Mouse (Mus musculus) heart, adult 2 months (tissue): Measurements from ENCODE around the gene Pcmtd2. TPM values are rescaled to one million over a fixed set of nuclear protein-coding genes. Genes with fewer than 3 reads are reported as not detected.

Experiments
- DNase-seq, 2 experiments: peaks; one replicate each; pipeline ENCODE4 v3.0.0; 2021
- H3K27ac ChIP-seq: fragments of 200-600 bp; 2 replicates; pipeline ENCODE4 v1.8.1; 2022
- H3K27me3 ChIP-seq: fragments of 200-500 bp; 2 replicates; pipeline ENCODE4 v1.6.1; 2012; ENCODE audit warnings: mild to moderate bottlenecking, low read length, inconsistent platforms, mixed read lengths; ENCODE audit not compliant: control insufficient read depth, insufficient read depth
- H3K36me3 ChIP-seq: fragments of 200-500 bp; 2 replicates; pipeline ENCODE4 v1.6.1; 2012; ENCODE audit warnings: low read length, inconsistent platforms; ENCODE audit not compliant: control insufficient read depth, insufficient read depth
- H3K4me1 ChIP-seq: fragments of 200-500 bp; 2 replicates; pipeline ENCODE4 v1.6.1; 2011; ENCODE audit warnings: low read length; ENCODE audit not compliant: control insufficient read depth, insufficient read depth
- H3K4me3 ChIP-seq: fragments of 200-600 bp; 2 replicates; pipeline ENCODE4 v1.8.1; 2022
- H3K79me2 ChIP-seq: fragments of 200-500 bp; replicated peaks from 2 replicates; pipeline ENCODE4 v1.6.1; 2012; ENCODE audit warnings: mild to moderate bottlenecking, inconsistent platforms, low read length, moderate library complexity, mixed read lengths; ENCODE audit not compliant: control insufficient read depth, insufficient read depth
- H3K9ac ChIP-seq: fragments of 200-500 bp; 2 replicates; pipeline ENCODE4 v1.6.1; 2012; ENCODE audit warnings: low read depth, mild to moderate bottlenecking, control low read depth, inconsistent platforms, low read length, mixed read lengths
- CTCF ChIP-seq: fragments of 200-600 bp; IDR thresholded peaks from 2 replicates; pipeline ENCODE4 v1.8.1; 2022; ENCODE audit warnings: antibody characterized with exemption, mild to moderate bottlenecking, moderate library complexity
- EP300 ChIP-seq: fragments of 200-500 bp; IDR thresholded peaks from 2 replicates; pipeline ENCODE4 v1.6.1; 2011; ENCODE audit warnings: low read depth, low read length, control low read depth; ENCODE audit not compliant: insufficient read depth
- POLR2A ChIP-seq: fragments of 200-500 bp; IDR thresholded peaks from 2 replicates; pipeline ENCODE4 v1.6.1; 2011; ENCODE audit warnings: mild to moderate bottlenecking, low read depth, low read length, control low read depth; ENCODE audit not compliant: insufficient read depth
- WGBS: fragments of 180-500 bp; shearing (Covaris S2); methylation state at CpG from one replicate; pipeline ENCODE4 v1.1.7; 2018; 5-methylcytosine and 5-hydroxymethylcytosine counted together
- intact Hi-C: fragments of 180-260 bp; cut with DNase I; formaldehyde crosslinking; loops from one replicate; pipeline ENCODE4 v1.15.1; 2025
- polyA plus RNA-seq: library from polyadenylated mRNA; depleted of rRNA; stranded (reverse); fragments of >200 nt; gene quantifications from 2 replicates; pipeline ENCODE4 v1.2.3, GENCODE M21; 2012; rRNA removed
- total RNA-seq, 2 experiments: library from RNA; stranded (reverse); gene quantifications; 2 replicates each; pipeline ENCODE4 v1.2.3; 2021

The Pcmtd2 gene
- total and polyA plus RNA-seq, 3 experiments: 32.8 to 52.7 (median 45.5) TPM

GRCm38 (mm10) chr2:181864536-181864860 is 26.8 kb downstream of the Pcmtd2 start:
- Histone ChIP-seq H3K27ac (peak overlapping the region; percentile 22), H3K9ac (peak overlapping the region; percentile 42), H3K79me2 (no peaks in the 10 kb centered on the region), H3K27me3 (no peaks in the 10 kb centered on the region), H3K4me3 (peak overlapping the region; percentile 65), H3K36me3 (no peaks in the 10 kb centered on the region; the same call in 1 of the 2 replicates), H3K4me1 (peaks cover 2% of the 10 kb centered on the region)
- WGBS: under 1% methylated on average over 22 of the region's 22 CpGs
- TF ChIP-seq EP300: no peak
- TF ChIP-seq POLR2A: no peak
- TF ChIP-seq CTCF: no peak
- DNase-seq: no peak
- intact Hi-C loops: loop anchor here (2.0 to 10.0 kb wide), 2 partner anchors 26 to 240 kb away; no protein-coding TSS in a partner anchor

- no peaks in the 10 kb centered on the region for H3K27me3 ChIP-seq
- no peak overlapping the region for H3K4me3 ChIP-seq
- WGBS: 47% methylated on average over 5 of the region's 5 CpGs
- H3K36me3 ChIP-seq: no peaks in the 10 kb centered on the region; the same call in 1 of the 2 replicates
- H3K27ac ChIP-seq: no peak overlapping the region
- TF ChIP-seq POLR2A (no peak), EP300 (no peak), CTCF (peak; percentile 85)
- peak; percentile 33 to 57 for DNase-seq
- H3K9ac ChIP-seq: no peak overlapping the region
- H3K4me1 ChIP-seq: peaks cover 2% of the 10 kb centered on the region
- intact Hi-C loops: loop anchor here (2.0 to 10.0 kb wide), 3 partner anchors 90 to 242 kb away; no protein-coding TSS in a partner anchor
- H3K79me2 ChIP-seq: no peaks in the 10 kb centered on the region
Observed at GRCm38 (mm10) chr2:181866931-181867330, 29.3 kb downstream of the Pcmtd2 start.

- Histone ChIP-seq H3K36me3 (no peaks in the 10 kb centered on the region; the same call in 1 of the 2 replicates), H3K27me3 (no peaks in the 10 kb centered on the region), H3K4me1 (no peaks in the 10 kb centered on the region), H3K9ac (no peak overlapping the region), H3K4me3 (no peak overlapping the region), H3K27ac (no peak overlapping the region), H3K79me2 (no peaks in the 10 kb centered on the region)
- TF ChIP-seq POLR2A: no peak
- TF ChIP-seq EP300: no peak
- TF ChIP-seq CTCF: no peak
- WGBS: 97% methylated on average over 2 of the region's 2 CpGs
- no peak for DNase-seq
- intact Hi-C loops: no loop called here
Observed at GRCm38 (mm10) chr2:181871039-181871438, 33.4 kb downstream of the Pcmtd2 start.

GRCm38 (mm10) chr2:181878903-181879302 is 41.2 kb downstream of the Pcmtd2 start:
- Histone ChIP-seq H3K27me3 (no peaks in the 10 kb centered on the region), H3K9ac (no peak overlapping the region), H3K4me1 (no peaks in the 10 kb centered on the region), H3K36me3 (no peaks in the 10 kb centered on the region), H3K79me2 (no peaks in the 10 kb centered on the region), H3K4me3 (no peak overlapping the region), H3K27ac (no peak overlapping the region)
- DNase-seq: no peak
- intact Hi-C loops: no loop called here
- TF ChIP-seq CTCF (no peak), POLR2A (no peak), EP300 (no peak)
- 72% methylated on average over 1 of the region's 1 CpGs for WGBS

GRCm38 (mm10) chr2:181883022-181883749 is 45.5 kb downstream of the Pcmtd2 start:
- WGBS: 79% methylated on average over 3 of the region's 3 CpGs
- no peak for TF ChIP-seq CTCF
- no peak for TF ChIP-seq EP300
- Histone ChIP-seq H3K36me3 (no peaks in the 10 kb centered on the region), H3K79me2 (no peaks in the 10 kb centered on the region), H3K4me1 (no peaks in the 10 kb centered on the region), H3K4me3 (no peak overlapping the region), H3K27ac (no peak overlapping the region), H3K27me3 (no peaks in the 10 kb centered on the region), H3K9ac (no peak overlapping the region)
- intact Hi-C loops: no loop called here
- no peak for DNase-seq

Other genes with a start within 250 kb of the Pcmtd2 start
- 10 to 100 TPM; 35.3 to 38.6 TPM for gene Prpf6, start 246.0 kb upstream of the Pcmtd2 start, total RNA-seq
- 13.8 and 19.1 TPM in 2 replicates for gene Prpf6, start 246.0 kb upstream of the Pcmtd2 start, polyA plus RNA-seq
- gene Zfp512b, start 245.1 kb upstream of the Pcmtd2 start, total RNA-seq: 10 to 100 TPM; 13.2 to 16.9 TPM
- gene Zfp512b, start 245.1 kb upstream of the Pcmtd2 start, polyA plus RNA-seq: 20.6 and 25.9 TPM in 2 replicates
- gene Samd10, start 238.6 kb upstream of the Pcmtd2 start, total RNA-seq: 1 to 10 TPM; 1.0 to 1.6 TPM
- 5.1 and 6.4 TPM in 2 replicates for gene Samd10, start 238.6 kb upstream of the Pcmtd2 start, polyA plus RNA-seq
- gene Gm29797, start 180.8 kb upstream of the Pcmtd2 start, total RNA-seq: not detected
- gene Gm29797, start 180.8 kb upstream of the Pcmtd2 start, polyA plus RNA-seq: 0.21 TPM in 1 of 2 replicates, not detected in the other
- 10 to 100 TPM; 37.8 to 46.2 TPM for gene Sox18, start 166.2 kb upstream of the Pcmtd2 start, total RNA-seq
- gene Sox18, start 166.2 kb upstream of the Pcmtd2 start, polyA plus RNA-seq: 74.4 and 105 TPM in 2 replicates
- gene Tcea2, start 157.5 kb upstream of the Pcmtd2 start, total RNA-seq: 1 to 10 TPM; 4.3 to 6.0 TPM
- 10.4 and 13.4 TPM in 2 replicates for gene Tcea2, start 157.5 kb upstream of the Pcmtd2 start, polyA plus RNA-seq
- 1 to 10 TPM; 6.7 to 8.0 TPM for gene Rgs19, start 143.9 kb upstream of the Pcmtd2 start, total RNA-seq
- gene Rgs19, start 143.9 kb upstream of the Pcmtd2 start, polyA plus RNA-seq: 22.8 and 24.5 TPM in 2 replicates
- not detected for gene Lkaaear1, start 139.4 kb upstream of the Pcmtd2 start, total RNA-seq
- 0.27 TPM in 1 of 2 replicates, not detected in the other for gene Lkaaear1, start 139.4 kb upstream of the Pcmtd2 start, polyA plus RNA-seq
- not detected for gene Oprl1, start 122.8 kb upstream of the Pcmtd2 start, total RNA-seq
- gene Oprl1, start 122.8 kb upstream of the Pcmtd2 start, polyA plus RNA-seq: not detected in 2 replicates
- gene Myt1, start 74.5 kb upstream of the Pcmtd2 start, total RNA-seq: not detected
- gene Myt1, start 74.5 kb upstream of the Pcmtd2 start, polyA plus RNA-seq: 0.02 TPM in 1 of 2 replicates, not detected in the other
- gene Polr3k, start 26.5 kb downstream of the Pcmtd2 start, total RNA-seq: 1 to 10 TPM; 9.3 to 9.8 TPM
- gene Polr3k, start 26.5 kb downstream of the Pcmtd2 start, polyA plus RNA-seq: 2.9 and 6.8 TPM in 2 replicates
- not detected for gene Gm14496, start 153.3 kb downstream of the Pcmtd2 start, total RNA-seq
- gene Gm14496, start 153.3 kb downstream of the Pcmtd2 start, polyA plus RNA-seq: not detected in 2 replicates